Mouse (Mus musculus) liver, adult (tissue): Measurements from ENCODE around the gene Crybb1.
A peak's percentile ranks its signal among the peaks of the same experiment; 100 is the strongest.

Experiments used
- GATA4 ChIP-seq: IDR thresholded peaks from 2 replicates; pipeline ENCODE4 v1.6.1; 2014; ENCODE audit warnings: mild to moderate bottlenecking, low read length; ENCODE audit not compliant: insufficient replicate concordance

The Crybb1 gene

GRCm38 (mm10) chr5:112296404-112297181 lies 41.0 kb downstream of the Crybb1 start:
- TF ChIP-seq GATA4: no peak

GRCm38 (mm10) chr5:112297257-112297656 lies 41.6 kb downstream of the Crybb1 start:
- TF ChIP-seq GATA4: no peak

DNA sequence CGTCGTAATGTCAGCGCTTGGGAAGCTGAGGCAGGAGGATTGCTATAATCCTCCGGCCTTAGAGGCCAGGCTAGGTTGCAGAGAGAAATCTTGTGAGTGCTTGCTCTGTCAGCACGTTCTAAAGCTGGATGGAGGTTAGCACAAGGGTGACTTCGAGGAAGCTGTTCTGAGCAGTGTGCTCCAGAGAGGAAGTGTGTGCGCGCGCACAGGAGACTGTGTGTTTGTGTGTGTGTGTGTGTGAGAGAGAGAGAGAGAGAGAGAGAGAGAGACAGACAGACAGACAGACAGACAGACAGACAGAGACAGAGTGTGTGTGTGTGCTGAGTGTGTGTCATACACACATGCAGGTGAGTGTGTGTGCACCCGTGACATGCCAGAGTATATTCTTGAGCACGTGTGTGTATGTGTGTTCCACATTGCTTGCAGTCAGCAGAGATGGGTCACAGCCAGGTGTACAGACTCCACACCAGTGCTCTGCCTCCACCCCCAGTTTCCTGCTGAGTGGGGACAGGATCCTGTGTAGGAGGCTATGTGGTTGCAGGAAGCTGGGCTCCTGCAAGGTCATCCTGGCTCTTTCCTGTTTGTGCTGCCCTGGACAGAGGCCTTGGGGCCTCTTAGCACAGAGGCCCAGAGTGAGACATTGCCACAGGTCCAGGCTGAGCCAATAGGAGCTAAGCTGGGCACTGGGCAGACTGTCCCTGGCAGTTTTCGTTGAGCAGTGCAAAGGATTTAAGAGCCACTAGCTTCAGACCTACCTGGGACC lies 42.8 kb downstream of the Crybb1 start:
- peak; percentile 38; the same call in 1 of the 2 replicates for TF ChIP-seq GATA4

DNA sequence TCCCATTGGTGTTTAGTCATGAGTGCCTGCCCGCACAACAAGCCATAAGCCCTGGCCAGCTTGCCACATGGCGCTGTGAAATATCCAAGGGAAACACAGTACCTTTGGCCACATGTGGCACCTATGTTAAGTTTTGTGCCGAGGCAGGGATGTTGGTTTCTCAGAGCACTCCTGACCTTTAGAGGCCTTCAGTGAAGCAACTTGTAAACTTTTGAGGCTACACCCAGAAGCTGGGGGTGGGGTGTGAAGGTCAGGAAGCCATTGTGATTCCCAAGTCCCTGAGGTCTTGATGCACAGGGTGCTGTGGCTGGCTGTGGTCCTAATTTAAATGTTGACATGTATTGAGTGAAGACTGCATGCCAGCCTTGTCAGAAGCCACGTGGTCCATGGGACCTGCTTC lies 43.8 kb downstream of the Crybb1 start:
- no peak for TF ChIP-seq GATA4

DNA sequence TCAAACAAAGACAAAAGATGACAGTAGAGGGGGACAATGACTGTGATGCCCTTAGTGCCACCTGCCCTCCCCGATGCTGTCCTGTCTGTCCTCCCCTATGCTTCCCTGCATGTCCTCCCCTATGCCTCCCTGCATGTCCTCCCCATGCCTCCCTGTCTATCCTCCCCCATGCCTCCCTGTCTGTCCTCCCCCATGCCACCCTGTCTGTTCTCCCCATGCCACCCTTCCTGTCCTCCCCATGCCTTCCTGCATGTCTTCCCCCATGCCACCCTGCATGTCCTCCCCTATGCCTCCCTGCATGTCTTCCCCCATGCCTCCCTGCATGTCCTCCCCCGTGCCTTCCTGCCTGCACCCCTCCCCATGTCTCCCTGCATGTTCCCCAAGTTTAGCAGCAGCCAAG lies 44.5 kb downstream of the Crybb1 start:
- no peak for TF ChIP-seq GATA4

- TF ChIP-seq GATA4: no peak
Measured at GRCm38 (mm10) chr5:112300721-112301308, 45.2 kb downstream of the Crybb1 start.

DNA sequence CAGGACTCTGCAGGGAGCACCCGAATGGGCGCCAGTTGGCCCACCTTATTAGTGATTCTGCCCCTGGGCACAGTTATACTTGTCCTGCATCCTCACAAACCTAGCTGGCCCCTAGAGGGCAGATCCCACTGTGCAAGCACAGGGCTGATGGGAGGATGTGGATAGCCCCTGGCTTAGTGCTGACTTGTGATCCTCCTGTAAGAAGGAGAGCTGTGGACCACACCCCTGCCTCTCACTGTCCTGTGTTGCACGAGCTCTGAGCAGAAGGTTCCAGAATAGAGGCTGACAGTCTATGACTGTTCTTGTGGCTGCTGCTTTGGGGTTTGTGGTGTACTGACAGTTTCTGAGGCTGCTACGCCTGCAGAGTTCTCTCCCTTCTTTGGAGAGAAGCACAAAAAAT lies 46.1 kb downstream of the Crybb1 start:
- no peak for TF ChIP-seq GATA4

DNA sequence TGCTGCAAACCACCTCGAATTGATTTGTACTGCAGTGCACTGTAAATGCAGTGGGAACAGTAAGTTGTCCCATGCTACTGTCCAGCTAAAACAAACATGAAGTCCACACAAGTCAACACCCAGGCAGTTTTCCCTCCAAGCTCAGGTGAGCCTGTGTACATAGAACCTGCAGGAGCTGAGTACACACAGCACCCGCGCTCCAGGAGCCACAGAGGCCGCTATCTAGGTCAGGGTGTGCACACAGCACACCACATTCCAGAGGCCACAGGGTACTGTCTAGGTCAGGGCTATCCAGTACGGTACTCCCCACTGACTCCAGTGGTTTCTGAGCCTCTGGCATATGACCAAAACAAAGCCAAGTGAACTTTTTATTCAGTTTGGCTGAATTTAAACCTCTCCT lies 46.7 kb downstream of the Crybb1 start:
- TF ChIP-seq GATA4: no peak; the same call in 1 of the 2 replicates

DNA sequence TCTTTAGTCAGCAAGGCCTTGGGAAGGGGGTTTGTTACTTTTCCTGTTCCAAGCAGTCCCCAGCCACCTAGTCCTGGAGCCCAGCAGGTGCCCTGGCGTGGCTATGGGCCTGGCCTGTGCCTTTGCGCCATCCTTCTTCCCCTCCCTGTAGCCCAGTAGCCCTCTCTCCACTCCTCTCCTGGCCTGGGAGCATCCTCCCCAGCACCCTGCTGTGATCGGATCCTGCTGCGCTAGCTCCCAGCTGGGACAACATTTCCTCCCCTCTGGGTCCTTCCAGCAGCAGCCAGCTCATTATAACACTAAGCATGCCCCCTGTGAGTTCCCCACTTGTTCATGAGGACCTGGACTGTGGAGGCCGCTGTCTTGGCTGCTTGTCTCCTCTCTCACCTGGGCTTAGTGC lies 50.2 kb downstream of the Crybb1 start:
- no peak for TF ChIP-seq GATA4

GRCm38 (mm10) chr5:112313222-112313885 lies 57.7 kb downstream of the Crybb1 start:
- no peak for TF ChIP-seq GATA4

GRCm38 (mm10) chr5:112316468-112316867 lies 60.9 kb downstream of the Crybb1 start:
- no peak for TF ChIP-seq GATA4

DNA sequence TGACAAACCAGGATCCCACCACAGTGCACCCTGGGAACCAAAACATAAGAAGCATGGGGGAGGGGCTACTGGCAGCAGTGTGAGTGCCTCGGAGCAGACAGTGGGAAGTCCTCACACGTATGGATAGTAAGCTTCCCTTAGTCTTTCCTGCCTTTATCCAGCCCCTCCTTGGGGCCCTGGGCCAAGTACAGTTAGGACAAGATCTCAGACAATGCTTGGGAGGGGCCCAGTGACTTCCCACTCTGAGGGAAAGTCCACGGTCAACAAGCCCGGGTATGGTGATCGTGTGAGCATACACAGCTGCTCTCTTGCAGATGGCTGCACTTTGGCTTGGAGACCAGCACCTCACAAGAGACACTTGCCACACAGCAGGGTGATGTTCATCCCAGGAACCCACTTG lies 61.7 kb downstream of the Crybb1 start:
- TF ChIP-seq GATA4: peak; percentile 24; the same call in 1 of the 2 replicates
